In the genomic region with DNA sequence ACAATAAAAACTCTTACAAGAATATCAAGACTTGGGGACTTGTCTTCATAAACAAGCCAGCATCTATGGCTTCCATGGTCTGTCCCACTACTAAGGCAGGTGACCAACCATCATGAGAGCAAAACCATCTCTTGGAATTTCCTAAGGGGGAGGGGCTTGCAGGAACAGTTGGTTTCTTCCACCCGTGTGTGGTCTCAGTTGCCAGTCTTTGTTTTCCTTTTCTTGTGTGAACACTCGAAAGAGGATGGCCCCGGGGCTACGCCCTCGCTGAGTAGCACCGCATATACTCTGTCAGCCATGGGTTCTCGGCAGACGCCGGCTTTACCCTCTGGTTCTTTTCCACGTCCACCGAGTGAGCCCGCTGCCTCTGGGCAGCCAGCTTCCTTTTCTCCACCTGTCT, we compare ENCODE assay signal across 20 mouse cellular contexts. TPM values are rescaled to one million over a fixed set of nuclear protein-coding genes. Genes with fewer than 3 reads are reported as not detected.
"Had no signal": no experiment of that assay in that cellular context is flagged by ENCODE, and none has a peak within 500 bp of the region (broad histone marks: within the 10 kb centered on the region; RNA-seq: fewer than 3 reads in every experiment).

No protein-coding gene starts in this region.

- H3K27ac ChIP-seq: lung, embryonic 15.5 days; macrophage; midbrain, embryonic 13.5 days; midbrain, embryonic 15.5 days; neural tube, embryonic 12.5 days; stomach, embryonic 15.5 days; stomach, postnatal 0 days had no signal

- H3K9me3 ChIP-seq: lung, embryonic 15.5 days; megakaryocyte, embryonic 14.5 days; midbrain, embryonic 13.5 days; midbrain, embryonic 15.5 days; neural tube, embryonic 12.5 days; stomach, embryonic 15.5 days had no signal

- H3K9ac ChIP-seq: lung, embryonic 15.5 days; midbrain, embryonic 13.5 days; midbrain, embryonic 15.5 days; neural tube, embryonic 12.5 days; stomach, embryonic 15.5 days had no signal

- H3K36me3 ChIP-seq: stomach, embryonic 15.5 days had no signal

- H3K4me2 ChIP-seq: lung, embryonic 15.5 days; midbrain, embryonic 11.5 days; midbrain, embryonic 13.5 days; midbrain, embryonic 15.5 days; neural tube, embryonic 12.5 days; stomach, embryonic 15.5 days had no signal

- DNase-seq: lung, adult 2 months; lung, postnatal 14 days; lung, postnatal 36 days; right cerebral cortex, postnatal 14 days; thymus, adult 2 months; thymus, postnatal 25 days; thymus, postnatal 4 days had no signal

- H3K27me3 ChIP-seq: lung, embryonic 15.5 days; midbrain, embryonic 13.5 days; midbrain, embryonic 15.5 days; neural tube, embryonic 12.5 days; stomach, embryonic 15.5 days had no signal

- H3K4me1 ChIP-seq: lung, embryonic 15.5 days; midbrain, embryonic 13.5 days; midbrain, embryonic 15.5 days; neural tube, embryonic 12.5 days; stomach, embryonic 15.5 days had no signal

- H3K4me3 ChIP-seq: lung, embryonic 15.5 days; megakaryocyte, embryonic 14.5 days; midbrain, embryonic 13.5 days; midbrain, embryonic 15.5 days; neural tube, embryonic 12.5 days; stomach, embryonic 15.5 days had no signal

- ATAC-seq: lung, postnatal 0 days; midbrain, embryonic 13.5 days; midbrain, embryonic 15.5 days had no signal

RNA-seq across cellular contexts. Expression of a gene that starts 36.3 kb away (rescaled TPM):
- total RNA-seq: neutrophil, adult 5-6 weeks had no signal

RNA-seq across cellular contexts. Expression of a gene that starts 52.5 kb away (rescaled TPM):
- total RNA-seq: megakaryocyte progenitor cell, adult 5-6 weeks; monocyte, adult 5-6 weeks; neutrophil, adult 5-6 weeks had no signal
- polyA plus RNA-seq: macrophage; midbrain, embryonic 11.5 days had no signal
